Mouse (Mus musculus): ENCODE results near the gene Taf6l. TPM values are rescaled to one million over a fixed set of nuclear protein-coding genes. Genes with fewer than 3 reads are reported as not detected.

The Taf6l gene
- total RNA-seq, 1 experiment: 29.4 TPM

- peaks cover 29% of the 10 kb centered on the region for H3K36me3 ChIP-seq (ENCODE audit: control insufficient read depth, insufficient read depth, low read length, poor library complexity, severe bottlenecking)
- H3K9ac ChIP-seq (ENCODE audit: insufficient read depth, low read depth, low read length, poor library complexity, severe bottlenecking): no peak overlapping the region
- no peak overlapping the region for H3K27ac ChIP-seq (ENCODE audit: insufficient read depth, low read depth, low read length, poor library complexity, severe bottlenecking)
- no peaks in the 10 kb centered on the region for H3K4me1 ChIP-seq (ENCODE audit: control insufficient read depth in 2 of 2, insufficient read depth in 2 of 2, low read length in 2 of 2, poor library complexity in 1 of 2)
- DNase-seq (ENCODE audit: low read depth, low spot score): peak; percentile 64
- H3K4me3 ChIP-seq (ENCODE audit: insufficient read depth in 1 of 2, low read depth in 1 of 2, low read length in 2 of 2, poor library complexity in 1 of 2, severe bottlenecking in 1 of 2): no peak overlapping the region
- H3K9me3 ChIP-seq (ENCODE audit: control insufficient read depth, insufficient read depth, low read depth, low read length): no peaks in the 10 kb centered on the region
- in situ Hi-C loops (cut with MboI; ENCODE audit: low sequenced_read_pairs in 2 of 2, unreplicated experiment in 2 of 2): no loop called here
- 0 out of 2 replicates have a peak, but pooled peaks have one; percentile 20 for TF ChIP-seq CHD2 (IDR thresholded peaks at IDR 0.05; ENCODE audit: low read depth, low read length)
- no peak for TF ChIP-seq HCFC1 (IDR thresholded peaks at IDR 0.05; ENCODE audit: borderline replicate concordance, insufficient read depth, low read length)
These were observed 58.6 kb downstream of the Taf6l start for GRCm38 (mm10) chr19:8727495-8728114.

DNA sequence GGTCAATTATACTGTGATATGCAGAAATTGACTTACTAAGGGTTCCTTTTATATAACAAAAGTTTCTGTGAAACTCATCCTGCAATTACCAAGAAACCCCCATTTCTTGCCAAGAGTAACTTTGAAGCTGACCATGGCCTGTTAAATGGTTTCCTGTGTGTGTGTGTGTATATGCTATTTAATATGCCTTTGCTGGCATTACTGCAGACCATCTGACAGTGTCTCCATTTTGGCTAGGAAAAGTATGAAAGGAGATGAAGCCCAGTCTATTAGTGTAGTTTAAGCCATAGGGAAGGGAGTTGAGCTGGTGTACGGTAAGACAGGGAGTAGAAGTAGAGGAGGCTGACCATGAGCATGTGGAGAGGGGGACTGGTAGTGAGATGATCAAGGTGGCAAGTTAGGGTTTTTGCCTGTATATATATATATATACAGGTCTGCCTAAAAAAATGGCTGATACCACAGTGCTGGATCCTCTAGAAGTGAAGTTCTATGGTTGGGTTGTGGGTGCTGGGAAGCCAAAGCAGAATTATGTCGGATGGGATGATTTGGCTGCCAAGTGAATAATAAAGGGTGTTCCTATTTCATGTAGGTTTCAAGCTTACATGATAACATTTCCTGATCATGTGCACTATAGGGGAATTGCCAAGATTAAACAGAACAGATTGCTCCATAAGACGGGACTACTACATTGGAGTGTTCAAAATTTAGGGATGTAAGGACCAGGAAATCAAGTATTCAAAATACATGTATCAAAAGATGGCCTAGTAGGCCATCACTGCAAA lies 59.4 kb downstream of the Taf6l start:
- H3K36me3 ChIP-seq (ENCODE audit: control insufficient read depth, insufficient read depth, low read length, poor library complexity, severe bottlenecking): peaks cover 29% of the 10 kb centered on the region
- in situ Hi-C loops (cut with MboI; ENCODE audit: low sequenced_read_pairs in 2 of 2, unreplicated experiment in 2 of 2): no loop called here
- no peaks in the 10 kb centered on the region for H3K4me1 ChIP-seq (ENCODE audit: control insufficient read depth in 2 of 2, insufficient read depth in 2 of 2, low read length in 2 of 2, poor library complexity in 1 of 2)
- TF ChIP-seq CHD2 (IDR thresholded peaks at IDR 0.05; ENCODE audit: low read depth, low read length): peak; percentile 71; the same call in 1 of the 2 replicates
- TF ChIP-seq ZC3H11A (IDR thresholded peaks at IDR 0.05; ENCODE audit: borderline replicate concordance, low read depth, low read length): no peak
- peak overlapping the region in 1 of 2 experiments; percentile 92; a peak in 1 of 4 replicates for H3K4me3 ChIP-seq (ENCODE audit: insufficient read depth in 1 of 2, low read depth in 1 of 2, low read length in 2 of 2, poor library complexity in 1 of 2, severe bottlenecking in 1 of 2)
- DNase-seq (ENCODE audit: low read depth, low spot score): peak; percentile 55
- H3K9me3 ChIP-seq (ENCODE audit: control insufficient read depth, insufficient read depth, low read depth, low read length): no peaks in the 10 kb centered on the region
- no peak overlapping the region; the same call in 1 of the 2 replicates for H3K27ac ChIP-seq (ENCODE audit: insufficient read depth, low read depth, low read length, poor library complexity, severe bottlenecking)
- H3K9ac ChIP-seq (ENCODE audit: insufficient read depth, low read depth, low read length, poor library complexity, severe bottlenecking): no peak overlapping the region; the same call in 1 of the 2 replicates

DNA sequence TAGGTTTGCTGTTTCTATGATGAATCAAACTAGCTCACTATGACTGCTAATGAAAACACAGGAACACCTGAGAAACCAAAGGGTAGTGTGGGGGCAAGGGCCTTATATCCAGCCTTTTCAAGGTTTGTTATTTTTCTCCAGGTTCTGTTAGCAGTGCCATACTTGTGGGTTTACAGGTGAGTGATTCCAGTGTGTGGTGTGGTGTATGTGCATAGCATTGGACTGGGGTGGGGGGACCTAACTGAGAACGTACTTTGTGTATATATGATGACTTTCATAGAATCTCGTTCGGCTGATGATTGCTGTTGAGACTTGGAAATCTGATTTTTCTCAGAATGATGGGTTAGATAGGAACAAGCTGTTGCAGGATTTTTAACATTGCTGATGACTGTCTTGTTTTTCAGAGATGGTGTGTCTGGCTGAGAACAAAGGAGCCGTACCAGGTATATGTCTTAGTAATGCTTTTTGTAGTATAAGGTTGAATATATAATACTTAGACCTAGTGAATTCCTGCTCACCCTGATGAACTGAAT lies 61.1 kb downstream of the Taf6l start:
- Histone ChIP-seq H3K36me3 (ENCODE audit: control insufficient read depth, insufficient read depth, low read length, poor library complexity, severe bottlenecking) (peaks cover 29% of the 10 kb centered on the region), H3K9me3 (ENCODE audit: control insufficient read depth, insufficient read depth, low read depth, low read length) (no peaks in the 10 kb centered on the region), H3K4me3 (ENCODE audit: insufficient read depth in 1 of 2, low read depth in 1 of 2, low read length in 2 of 2, poor library complexity in 1 of 2, severe bottlenecking in 1 of 2) (peak overlapping the region; percentile 76 to 92), H3K9ac (ENCODE audit: insufficient read depth, low read depth, low read length, poor library complexity, severe bottlenecking) (peak overlapping the region; percentile 99), H3K4me1 (ENCODE audit: control insufficient read depth in 2 of 2, insufficient read depth in 2 of 2, low read length in 2 of 2, poor library complexity in 1 of 2) (0 out of 4 replicates have a peak, but pooled peaks cover 0 to 3% of the 10 kb centered on the region in 2 experiments), H3K27ac (ENCODE audit: insufficient read depth, low read depth, low read length, poor library complexity, severe bottlenecking) (peak overlapping the region; percentile 14; the same call in 1 of the 2 replicates)
- DNase-seq (ENCODE audit: low read depth, low spot score): no peak
- in situ Hi-C loops (cut with MboI; ENCODE audit: low sequenced_read_pairs in 2 of 2, unreplicated experiment in 2 of 2): no loop called here
- no peak for TF ChIP-seq ZNF384 (IDR thresholded peaks at IDR 0.05; ENCODE audit: low read depth, low read length)

Other genes starting within 250 kb of the Taf6l start
- gene Slc22a8, start 195.2 kb downstream of the Taf6l start, total RNA-seq (2012; rRNA removed): not detected in 2 replicates
- not detected in 2 replicates for gene Slc22a6, start 168.4 kb downstream of the Taf6l start, total RNA-seq (2012; rRNA removed)
- 0.04 and 0.11 TPM in 2 replicates for gene Chrm1, start 122.6 kb downstream of the Taf6l start, total RNA-seq (2012; rRNA removed)
- gene Slc3a2, start 63.0 kb downstream of the Taf6l start, total RNA-seq (2012; rRNA removed): 354 and 566 TPM in 2 replicates
- gene Wdr74, start 50.6 kb downstream of the Taf6l start, total RNA-seq (2012; rRNA removed): 173 and 180 TPM in 2 replicates
- 8.5 and 8.9 TPM in 2 replicates for gene 1700092M07Rik, start 45.7 kb downstream of the Taf6l start, total RNA-seq (2012; rRNA removed)
- gene Stx5a, start 45.0 kb downstream of the Taf6l start, total RNA-seq (2012; rRNA removed): 66.3 and 73.2 TPM in 2 replicates
- 99.5 and 101 TPM in 2 replicates for gene Nxf1, start 29.3 kb downstream of the Taf6l start, total RNA-seq (2012; rRNA removed)
- 77.3 and 125 TPM in 2 replicates for gene Tmem223, start 15.4 kb downstream of the Taf6l start, total RNA-seq (2012; rRNA removed)
- gene Tmem179b, start 11.9 kb downstream of the Taf6l start, total RNA-seq (2012; rRNA removed): 45.9 and 51.2 TPM in 2 replicates
- gene Polr2g, start 12.2 kb upstream of the Taf6l start, total RNA-seq (2012; rRNA removed): 113 and 144 TPM in 2 replicates
- 3.4 TPM in 2 replicates for gene Zbtb3, start 16.1 kb upstream of the Taf6l start, total RNA-seq (2012; rRNA removed)
- 42.6 and 47.5 TPM in 2 replicates for gene Ttc9c, start 32.9 kb upstream of the Taf6l start, total RNA-seq (2012; rRNA removed)
- gene Hnrnpul2, start 33.6 kb upstream of the Taf6l start, total RNA-seq (2012; rRNA removed): 37.5 and 48.5 TPM in 2 replicates
- 1.4 and 2.7 TPM in 2 replicates for gene AC129217.1, start 43.4 kb upstream of the Taf6l start, total RNA-seq (2012; rRNA removed)
- gene Bscl2, start 51.0 kb upstream of the Taf6l start, total RNA-seq (2012; rRNA removed): 62.6 and 79.6 TPM in 2 replicates
- 4.5 TPM in 2 replicates for gene Gng3, start 52.8 kb upstream of the Taf6l start, total RNA-seq (2012; rRNA removed)
- 1.3 and 2.4 TPM in 2 replicates for gene Lrrn4cl, start 64.4 kb upstream of the Taf6l start, total RNA-seq (2012; rRNA removed)
- gene Ubxn1, start 85.1 kb upstream of the Taf6l start, total RNA-seq (2012; rRNA removed): 207 and 220 TPM in 2 replicates
- 75.3 and 83.4 TPM in 2 replicates for gene Uqcc3, start 94.5 kb upstream of the Taf6l start, total RNA-seq (2012; rRNA removed)
- 11.0 and 14.3 TPM in 2 replicates for gene Lbhd1, start 97.3 kb upstream of the Taf6l start, total RNA-seq (2012; rRNA removed)
- gene Gm49403, start 97.5 kb upstream of the Taf6l start, total RNA-seq (2012; rRNA removed): not detected in 2 replicates
- 146 and 214 TPM in 2 replicates for gene 1810009A15Rik, start 102.4 kb upstream of the Taf6l start, total RNA-seq (2012; rRNA removed)
- gene Gm49416, start 102.5 kb upstream of the Taf6l start, total RNA-seq (2012; rRNA removed): not detected in 2 replicates
- gene Ints5, start 106.6 kb upstream of the Taf6l start, total RNA-seq (2012; rRNA removed): 54.0 and 59.3 TPM in 2 replicates
- gene Ganab, start 111.7 kb upstream of the Taf6l start, total RNA-seq (2012; rRNA removed): 321 and 436 TPM in 2 replicates
- 30.4 and 36.8 TPM in 2 replicates for gene B3gat3, start 134.0 kb upstream of the Taf6l start, total RNA-seq (2012; rRNA removed)
- 3.6 and 4.0 TPM in 2 replicates for gene Rom1, start 142.9 kb upstream of the Taf6l start, total RNA-seq (2012; rRNA removed)
- 20.6 and 22.2 TPM in 2 replicates for gene Eml3, start 143.1 kb upstream of the Taf6l start, total RNA-seq (2012; rRNA removed)
- 89.8 and 92.9 TPM in 2 replicates for gene Mta2, start 155.5 kb upstream of the Taf6l start, total RNA-seq (2012; rRNA removed)
- 42.6 and 49.6 TPM in 2 replicates for gene Tut1, start 167.4 kb upstream of the Taf6l start, total RNA-seq (2012; rRNA removed)
- 1,417 and 1,811 TPM in 2 replicates for gene Eef1g, start 180.6 kb upstream of the Taf6l start, total RNA-seq (2012; rRNA removed)
- gene Ahnak, start 202.9 kb upstream of the Taf6l start, total RNA-seq (2012; rRNA removed): 102 and 155 TPM in 2 replicates

Data from ES-E14 (cell line).